In genomic region chr9:118476766-118477271, GRCm38 (mm10) we compare ENCODE assay signal across 8 mouse cellular contexts. TPM values are rescaled to one million over a fixed set of nuclear protein-coding genes. Genes with fewer than 3 reads are reported as not detected.
DNase-seq lines count a peak whose midpoint lies in the region; ATAC-seq lines count a peak whose summit lies in the region.

No protein-coding gene starts in this region.

- H3K9ac ChIP-seq in kidney, embryonic 15.5 days = no peak overlapping the region
- no peak overlapping the region for H3K9ac ChIP-seq in hindbrain, embryonic 15.5 days
- H3K9ac ChIP-seq in neural tube, embryonic 13.5 days = no peak overlapping the region

- peak overlapping the region; percentile 79 for H3K4me2 ChIP-seq in kidney, embryonic 15.5 days
- H3K4me2 ChIP-seq in hindbrain, embryonic 15.5 days = peak overlapping the region; percentile 54
- peak overlapping the region; percentile 53 for H3K4me2 ChIP-seq in neural tube, embryonic 13.5 days

- DNase-seq in kidney, postnatal 14 days = no peak
- peak; percentile 59 for DNase-seq in embryo, embryonic 9.5 days (ENCODE audit: extremely low spot score)
- DNase-seq in spleen, adult 18-20 months = no peak
- DNase-seq in spleen, postnatal 4 days (ENCODE audit: low spot score in 2 of 2) = no peak
- no peak for DNase-seq in thymus, postnatal 10 days (ENCODE audit: low spot score in 2 of 2)

- no peaks in the 10 kb centered on the region for H3K9me3 ChIP-seq in kidney, embryonic 15.5 days (replicated peaks)
- no peaks in the 10 kb centered on the region for H3K9me3 ChIP-seq in hindbrain, embryonic 15.5 days
- no peaks in the 10 kb centered on the region for H3K9me3 ChIP-seq in neural tube, embryonic 13.5 days

- H3K4me3 ChIP-seq in kidney, embryonic 15.5 days (replicated peaks) = peak overlapping the region; percentile 48
- peak overlapping the region; percentile 13 for H3K4me3 ChIP-seq in hindbrain, embryonic 15.5 days
- H3K4me3 ChIP-seq in neural tube, embryonic 13.5 days = peak overlapping the region; percentile 10

- no peak overlapping the region for H3K27ac ChIP-seq in kidney, embryonic 15.5 days
- no peak overlapping the region for H3K27ac ChIP-seq in hindbrain, embryonic 15.5 days (replicated peaks)
- no peak overlapping the region for H3K27ac ChIP-seq in neural tube, embryonic 13.5 days (replicated peaks)

- peaks cover 96% of the 10 kb centered on the region for H3K27me3 ChIP-seq in kidney, embryonic 15.5 days
- peaks cover 70% of the 10 kb centered on the region for H3K27me3 ChIP-seq in hindbrain, embryonic 15.5 days
- peaks cover 97% of the 10 kb centered on the region for H3K27me3 ChIP-seq in neural tube, embryonic 13.5 days

- under 1% methylated on average over 33 of the region's 33 CpGs for WGBS in kidney, embryonic 15.5 days
- under 1% methylated on average over 33 of the region's 33 CpGs for WGBS in hindbrain, embryonic 15.5 days
- under 1% methylated on average over 33 of the region's 33 CpGs for WGBS in neural tube, embryonic 13.5 days

- no peaks in the 10 kb centered on the region for H3K36me3 ChIP-seq in kidney, embryonic 15.5 days
- H3K36me3 ChIP-seq in hindbrain, embryonic 15.5 days = no peaks in the 10 kb centered on the region
- H3K36me3 ChIP-seq in neural tube, embryonic 13.5 days = no peaks in the 10 kb centered on the region

- ATAC-seq in kidney, embryonic 15.5 days (replicated peaks; ENCODE audit: low FRiP score) = no peak
- no peak for ATAC-seq in hindbrain, embryonic 15.5 days (ENCODE audit: low FRiP score, low read depth)
- ATAC-seq in neural tube, embryonic 13.5 days (ENCODE audit: low read depth) = 0 out of 2 replicates have a peak, but pooled peaks have one; percentile 19

- H3K4me1 ChIP-seq in kidney, embryonic 15.5 days = peaks cover 34% of the 10 kb centered on the region
- peaks cover 30% of the 10 kb centered on the region for H3K4me1 ChIP-seq in hindbrain, embryonic 15.5 days (replicated peaks)
- peaks cover 32% of the 10 kb centered on the region for H3K4me1 ChIP-seq in neural tube, embryonic 13.5 days (replicated peaks)

RNA-seq across cellular contexts. Expression of gene Eomes, which starts 1.2 kb away (rescaled TPM):
- polyA plus RNA-seq in kidney, embryonic 15.5 days (2015; fragmentation: Nextera tagmentation; extraction: Ambion mirVana) = 0.09 TPM in 1 of 2 replicates, not detected in the other
- 1.7 and 2.3 TPM in 2 replicates for polyA plus RNA-seq in hindbrain, embryonic 15.5 days (2015; fragmentation: Nextera tagmentation; extraction: Ambion mirVana)
- 0.08 and 0.17 TPM in 2 replicates for polyA plus RNA-seq in neural tube, embryonic 13.5 days (2015; fragmentation: Nextera tagmentation; extraction: Ambion mirVana)

RNA-seq across cellular contexts. Expression of gene Golga4, which starts 29.2 kb away (rescaled TPM):
- polyA plus RNA-seq in kidney, embryonic 15.5 days (2015; fragmentation: Nextera tagmentation; extraction: Ambion mirVana) = 56.5 and 58.7 TPM in 2 replicates
- polyA plus RNA-seq in hindbrain, embryonic 15.5 days (2015; fragmentation: Nextera tagmentation; extraction: Ambion mirVana) = 46.2 and 48.6 TPM in 2 replicates
- polyA plus RNA-seq in neural tube, embryonic 13.5 days (2015; fragmentation: Nextera tagmentation; extraction: Ambion mirVana) = 49.3 TPM in 2 replicates
